Mouse (Mus musculus) bone marrow, adult 2 months (tissue): ENCODE results near the gene Nfix. TPM values are rescaled to one million over a fixed set of nuclear protein-coding genes. Genes with fewer than 3 reads are reported as not detected.

Experiments used
- H3K27ac ChIP-seq: fragments of 200-500 bp; 2 replicates; pipeline ENCODE4 v1.5.1; 2012; ENCODE audit warnings: low read depth, mild to moderate bottlenecking, control low read depth, inconsistent platforms, low read length; ENCODE audit not compliant: control insufficient read depth, poor library complexity, insufficient read depth
- H3K4me1 ChIP-seq: fragments of 200-500 bp; 2 replicates; pipeline ENCODE4 v1.6.1; 2011; ENCODE audit warnings: low read length; ENCODE audit not compliant: control insufficient read depth, insufficient read depth
- H3K4me3 ChIP-seq: fragments of 200-500 bp; replicated peaks from 2 replicates; pipeline ENCODE3; 2011; ENCODE audit warnings: mild to moderate bottlenecking, low read depth, low read length, control low read depth; ENCODE audit not compliant: control insufficient read depth
- CTCF ChIP-seq: fragments of 200-500 bp; IDR thresholded peaks from 2 replicates; pipeline ENCODE4 v1.5.1; 2011; ENCODE audit warnings: low read length, control low read depth; ENCODE audit not compliant: control insufficient read depth, insufficient read depth
- POLR2A ChIP-seq: fragments of 200-500 bp; IDR thresholded peaks from 2 replicates; pipeline ENCODE4 v1.6.1; 2011; ENCODE audit warnings: low read depth, mild to moderate bottlenecking, control low read depth, low read length, borderline replicate concordance; ENCODE audit not compliant: control insufficient read depth
- whole genome bisulfite sequencing: fragments of 180-500 bp; shearing (Covaris S2); methylation state at CpG from one replicate; pipeline ENCODE4 v1.1.7; 2018; 5-methylcytosine and 5-hydroxymethylcytosine counted together
- polyA plus RNA-seq: library from polyadenylated mRNA; stranded (reverse); fragments of >200 nt; gene quantifications from 2 replicates; pipeline ENCODE4 v1.2.4, GENCODE M21; 2011; ENCODE audit warnings: low replicate concordance; ENCODE audit not compliant: missing spikeins, insufficient read depth, insufficient read length

The Nfix gene
- polyA plus RNA-seq, 1 experiment = 20.6 TPM

DNA sequence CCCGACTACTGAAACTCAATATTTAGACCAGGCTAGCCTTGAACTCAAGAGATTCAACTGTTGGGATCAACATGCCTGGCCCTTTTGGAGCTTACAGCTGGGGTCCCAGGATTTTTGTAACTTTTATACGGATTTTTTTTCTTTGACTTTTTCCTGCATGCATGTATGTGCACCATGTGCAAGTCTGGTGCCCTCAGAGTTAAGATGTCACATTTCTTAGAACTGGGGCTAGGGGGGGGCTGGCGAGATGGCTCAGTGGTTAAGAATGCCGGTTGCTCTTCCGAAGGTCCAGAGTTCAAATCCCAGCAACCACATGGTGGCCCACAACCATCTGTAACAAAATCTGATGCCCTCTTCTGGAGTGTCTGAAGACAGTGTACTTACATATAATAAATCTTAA, 99.6 kb downstream of the Nfix start:
- H3K4me3 ChIP-seq = no peak overlapping the region
- WGBS = 10% methylated on average over 5 of the region's 5 CpGs
- H3K4me1 ChIP-seq = peaks cover 27% of the 10 kb centered on the region
- H3K27ac ChIP-seq = peak overlapping the region; percentile 73
- no peak for TF ChIP-seq CTCF
- no peak for TF ChIP-seq POLR2A

DNA sequence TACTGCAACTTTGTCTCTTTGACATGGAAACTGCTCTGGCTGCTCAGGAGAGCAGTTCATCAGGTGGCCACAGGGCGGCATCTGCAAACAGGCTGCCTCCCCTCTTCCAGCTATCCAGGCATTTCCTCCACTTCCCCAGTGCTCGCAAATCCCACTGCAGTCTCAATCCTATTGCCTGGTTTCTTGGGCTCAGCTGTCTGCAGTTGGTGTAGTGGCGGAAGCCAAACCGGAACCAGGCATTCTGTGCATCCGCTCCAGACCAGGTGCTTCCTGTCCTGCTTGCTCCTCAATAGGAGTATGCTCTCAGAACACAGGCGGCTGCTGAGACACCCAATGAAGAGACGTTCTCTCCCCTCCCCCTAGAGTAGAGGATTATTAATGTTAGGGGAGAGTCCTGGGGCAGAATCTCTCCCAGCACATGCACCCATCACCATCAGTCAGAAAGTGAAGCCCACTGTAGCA, 100.3 kb downstream of the Nfix start:
- WGBS = 6% methylated on average over 7 of the region's 7 CpGs
- TF ChIP-seq POLR2A (no peak), CTCF (peak; percentile 67)
- Histone ChIP-seq H3K4me3 (peak overlapping the region; percentile 1), H3K27ac (peak overlapping the region; percentile 73), H3K4me1 (peaks cover 27% of the 10 kb centered on the region)

DNA sequence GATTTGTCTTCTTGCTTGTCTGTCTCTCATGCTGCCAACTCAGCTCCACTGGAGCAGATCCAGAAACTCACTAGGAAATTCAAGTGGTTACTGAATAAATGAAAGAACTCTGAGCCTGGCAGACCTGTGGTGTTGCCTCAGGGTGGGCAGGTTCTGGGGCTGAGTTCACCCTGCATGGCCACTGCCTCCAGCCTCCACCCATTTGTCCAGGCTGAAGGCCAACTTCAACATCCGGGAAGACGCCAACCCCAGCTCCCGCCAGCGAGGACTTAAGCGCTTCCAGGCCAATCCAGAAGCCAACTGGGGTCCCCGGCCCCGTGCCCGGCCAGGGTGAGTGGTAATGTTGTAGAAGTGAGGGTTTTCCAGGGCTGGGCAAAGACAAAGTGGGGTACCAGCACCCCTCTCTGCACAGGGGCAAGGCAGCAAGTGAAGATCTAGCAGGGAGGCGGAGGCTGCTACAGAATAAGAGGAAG, 101.2 kb downstream of the Nfix start:
- H3K4me3 ChIP-seq = no peak overlapping the region
- H3K27ac ChIP-seq = peak overlapping the region; percentile 73
- 49% methylated on average over 9 of the region's 9 CpGs for WGBS

DNA sequence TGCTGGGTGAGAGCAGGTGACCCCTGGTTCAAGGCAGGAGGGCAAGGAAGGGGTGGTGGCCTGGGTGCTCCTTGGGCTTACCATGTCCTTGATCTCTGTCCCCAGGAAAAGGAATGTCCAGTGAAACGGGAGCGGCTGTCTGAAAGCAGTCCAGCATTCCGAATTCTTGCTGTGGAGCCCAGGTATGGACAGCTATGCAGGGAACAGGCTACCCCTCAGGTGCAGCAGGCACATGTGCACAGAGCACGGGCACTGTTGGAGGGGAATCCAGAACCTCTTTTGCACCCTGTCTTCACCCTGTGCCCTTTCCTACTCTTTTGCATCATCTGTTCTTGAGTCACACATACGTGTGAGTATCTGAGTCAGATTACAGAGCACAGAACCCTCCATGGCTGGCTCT, 101.9 kb downstream of the Nfix start:
- H3K4me1 ChIP-seq = peaks cover 23% of the 10 kb centered on the region
- no peak overlapping the region for H3K4me3 ChIP-seq
- peak overlapping the region; percentile 73 for H3K27ac ChIP-seq
- 70% methylated on average over 5 of the region's 5 CpGs for WGBS
- TF ChIP-seq CTCF (no peak), POLR2A (no peak)

More for the DNA sequence above, 101.2 kb downstream of the Nfix start:
- H3K4me1 ChIP-seq = peaks cover 27% of the 10 kb centered on the region
- TF ChIP-seq POLR2A (no peak), CTCF (no peak)

DNA sequence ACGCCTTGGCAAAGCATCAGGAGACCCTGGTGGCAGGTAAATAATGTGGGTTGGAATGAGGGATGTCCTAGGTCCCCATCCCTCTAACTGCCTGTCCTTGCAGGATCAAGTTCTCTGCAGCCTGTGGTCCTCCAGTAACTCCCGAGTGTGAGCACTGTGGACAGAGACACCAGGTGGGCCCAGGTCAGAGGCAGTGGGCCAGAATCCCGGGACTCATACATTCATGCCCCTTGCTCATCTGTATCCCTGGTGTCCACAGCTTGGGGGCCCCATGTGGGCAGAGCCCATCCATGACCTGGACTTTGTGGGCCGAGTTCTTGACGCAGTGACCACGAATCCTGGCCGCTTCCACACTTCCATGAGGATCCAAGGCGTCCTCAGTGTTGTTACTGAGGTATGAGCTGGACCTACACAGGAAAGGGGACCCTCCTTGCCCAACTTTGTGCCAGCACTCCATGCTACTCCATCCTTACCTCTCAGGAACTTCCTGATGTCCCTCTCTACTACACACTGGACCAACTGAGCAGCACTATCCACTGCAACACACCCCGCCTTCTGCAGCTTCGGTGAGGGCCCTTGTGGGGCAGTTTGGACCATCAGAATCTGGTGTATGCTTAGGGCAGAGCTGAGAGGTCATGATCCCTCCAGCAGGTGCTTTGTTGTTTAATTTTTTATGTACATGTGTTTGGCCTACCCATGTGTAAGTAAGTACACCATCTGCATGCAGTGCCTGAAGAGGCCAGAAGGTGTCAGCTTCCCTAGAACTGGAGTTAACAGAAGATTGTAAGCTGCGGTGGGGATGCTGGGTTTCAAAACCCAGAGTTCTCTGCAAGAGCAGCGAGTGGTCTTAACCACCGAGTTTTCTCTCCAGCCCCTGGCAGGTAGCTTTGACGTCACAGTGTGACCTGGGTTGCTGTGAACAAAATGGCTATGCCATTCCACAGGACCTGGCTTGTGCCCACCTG, 102.7 kb downstream of the Nfix start:
- Histone ChIP-seq H3K4me3 (no peak overlapping the region), H3K27ac (peak overlapping the region; percentile 73; the same call in 1 of the 2 replicates), H3K4me1 (peaks cover 19% of the 10 kb centered on the region)
- TF ChIP-seq CTCF (0 out of 2 replicates have a peak, but pooled peaks have one; percentile 11), POLR2A (no peak)
- WGBS = 71% methylated on average over 14 of the region's 14 CpGs

DNA sequence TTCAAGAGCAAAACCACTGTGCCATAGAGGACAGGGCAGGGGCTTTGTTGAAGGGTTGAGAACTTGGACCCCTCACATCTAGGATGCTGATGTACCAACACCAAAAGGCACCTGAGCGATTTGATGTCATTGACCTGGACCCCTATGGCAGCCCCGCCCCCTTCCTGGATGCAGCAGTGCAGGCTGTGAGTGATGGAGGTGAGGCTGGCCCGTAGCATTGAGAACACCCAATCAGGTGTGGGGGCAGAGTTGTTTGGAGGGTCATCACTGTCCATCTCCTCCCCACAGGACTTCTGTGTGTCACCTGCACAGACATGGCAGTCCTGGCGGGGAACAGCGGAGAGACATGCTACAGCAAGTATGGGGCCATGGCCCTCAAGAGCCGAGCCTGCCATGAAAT, 105.0 kb downstream of the Nfix start:
- TF ChIP-seq POLR2A = no peak
- TF ChIP-seq CTCF = no peak
- no peak overlapping the region for H3K27ac ChIP-seq
- 87% methylated on average over 6 of the region's 6 CpGs for WGBS
- H3K4me3 ChIP-seq = no peak overlapping the region
- peaks cover 16% of the 10 kb centered on the region for H3K4me1 ChIP-seq

DNA sequence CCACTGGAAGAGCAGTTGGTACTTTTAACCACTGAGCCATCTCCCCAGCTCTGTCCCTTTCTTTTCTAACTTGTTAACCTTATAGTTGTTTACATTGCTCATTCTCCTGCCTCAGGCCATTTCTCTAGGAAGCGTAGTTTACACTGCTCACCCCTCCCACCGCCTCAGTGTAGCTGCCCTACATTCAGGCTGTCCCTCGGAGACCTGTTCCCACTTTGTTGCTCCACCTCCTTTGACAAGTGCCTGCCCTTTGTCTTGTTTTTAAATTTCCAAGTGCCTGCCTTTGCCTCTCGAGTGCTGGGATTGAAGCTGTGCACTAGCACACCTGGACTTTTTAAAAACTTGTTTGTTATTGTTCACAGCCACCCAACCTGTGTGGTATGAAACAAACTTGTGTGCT, 106.8 kb downstream of the Nfix start:
- 87% methylated on average over 4 of the region's 4 CpGs for WGBS
- Histone ChIP-seq H3K4me1 (peaks cover 5% of the 10 kb centered on the region), H3K4me3 (no peak overlapping the region), H3K27ac (no peak overlapping the region)
- TF ChIP-seq POLR2A (no peak), CTCF (no peak)
